Mouse (Mus musculus) C2C12 (cell line): ENCODE results near the gene Acot5.
"Not testable (repeated sequence)": the region's sequence is repeated elsewhere in the genome, so short reads cannot be mapped to it uniquely, and the experiment has no call there.

ENCODE experiments used
- CEBPB ChIP-seq: IDR thresholded peaks from one replicate; pipeline ENCODE4 v1.6.1; 2011; ENCODE audit warnings: low read depth, mild to moderate bottlenecking, control low read depth, moderate library complexity
- CTCF ChIP-seq: IDR thresholded peaks from one replicate; pipeline ENCODE4 v1.5.1; 2011; ENCODE audit not compliant: control insufficient read depth, insufficient read depth, insufficient read length
- FOSL1 ChIP-seq: IDR thresholded peaks from one replicate; pipeline ENCODE4 v1.8.0; 2011; ENCODE audit warnings: mild to moderate bottlenecking, low read length; ENCODE audit not compliant: poor library complexity, insufficient read depth, severe bottlenecking
- MAX ChIP-seq: IDR thresholded peaks from one replicate; pipeline ENCODE4 v1.6.1; 2011; ENCODE audit warnings: mild to moderate bottlenecking, control low read depth
- MYOD1 ChIP-seq: IDR thresholded peaks from one replicate; pipeline ENCODE4 v1.6.1; 2011; ENCODE audit warnings: low read depth; ENCODE audit not compliant: control insufficient read depth, insufficient read length
- MYOG ChIP-seq: IDR thresholded peaks from one replicate; pipeline ENCODE4 v1.6.1; 2011; ENCODE audit not compliant: control insufficient read depth, insufficient read length; ENCODE audit errors: extremely low read depth
- USF1 ChIP-seq: IDR thresholded peaks from one replicate; pipeline ENCODE4 v1.6.1; 2011; ENCODE audit warnings: low read depth, mild to moderate bottlenecking, control low read depth, moderate library complexity

DNA sequence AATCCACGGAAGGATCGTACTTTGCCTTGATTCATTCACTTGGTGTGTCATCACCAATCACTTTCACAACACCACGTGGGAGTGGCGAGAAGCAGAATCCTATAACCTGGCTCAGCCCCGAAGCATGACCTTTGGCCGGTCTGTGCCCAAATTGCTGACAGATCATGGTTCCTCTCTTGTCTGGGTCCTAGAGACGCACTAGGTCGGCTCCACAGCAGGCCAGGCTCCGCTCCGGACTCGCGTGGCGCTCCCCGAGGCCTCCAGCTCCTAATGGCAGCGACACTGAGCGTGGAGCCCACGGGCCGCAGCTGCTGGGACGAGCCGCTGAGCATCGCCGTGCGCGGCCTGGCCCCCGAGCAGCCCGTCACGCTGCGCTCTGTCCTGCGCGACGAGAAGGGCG lies 30.9 kb upstream of the Acot5 start, which contains the start of gene Acot4:
- not testable (repeated sequence) for TF ChIP-seq CTCF, CEBPB, MYOG, MAX, USF1, MYOD1, FOSL1
